Mouse (Mus musculus): ENCODE data around the gene Stk32b.

Stk32b gene

GRCm38 (mm10) chr5:37506880-37507519 is 210.0 kb downstream of the Stk32b start:
- DNase-seq, result no peak

DNA sequence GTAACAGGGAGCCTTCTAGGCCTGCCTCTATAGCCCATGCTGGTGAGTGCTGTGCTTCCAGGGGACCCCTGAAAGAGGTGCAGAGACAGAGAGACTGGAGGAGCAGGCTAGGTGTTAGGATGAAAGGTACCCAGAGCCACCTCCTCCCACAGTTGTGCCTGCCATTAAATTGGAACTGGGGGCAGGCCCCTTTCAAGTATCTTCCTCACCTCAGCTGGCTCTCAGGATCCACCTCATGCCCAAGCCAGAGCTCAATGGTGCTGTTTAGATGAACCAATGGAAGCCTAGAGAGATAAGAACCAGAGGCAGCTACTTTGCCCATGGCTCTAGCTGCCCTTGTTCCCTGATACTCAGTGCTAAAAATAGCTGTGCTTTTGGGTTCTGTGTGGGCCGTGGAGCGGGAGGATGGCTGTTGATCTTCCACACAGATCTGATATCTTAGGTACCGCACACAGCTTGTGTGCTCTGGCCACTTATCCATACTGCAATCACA is 221.9 kb downstream of the Stk32b start:
- DNase-seq, result no peak

DNA sequence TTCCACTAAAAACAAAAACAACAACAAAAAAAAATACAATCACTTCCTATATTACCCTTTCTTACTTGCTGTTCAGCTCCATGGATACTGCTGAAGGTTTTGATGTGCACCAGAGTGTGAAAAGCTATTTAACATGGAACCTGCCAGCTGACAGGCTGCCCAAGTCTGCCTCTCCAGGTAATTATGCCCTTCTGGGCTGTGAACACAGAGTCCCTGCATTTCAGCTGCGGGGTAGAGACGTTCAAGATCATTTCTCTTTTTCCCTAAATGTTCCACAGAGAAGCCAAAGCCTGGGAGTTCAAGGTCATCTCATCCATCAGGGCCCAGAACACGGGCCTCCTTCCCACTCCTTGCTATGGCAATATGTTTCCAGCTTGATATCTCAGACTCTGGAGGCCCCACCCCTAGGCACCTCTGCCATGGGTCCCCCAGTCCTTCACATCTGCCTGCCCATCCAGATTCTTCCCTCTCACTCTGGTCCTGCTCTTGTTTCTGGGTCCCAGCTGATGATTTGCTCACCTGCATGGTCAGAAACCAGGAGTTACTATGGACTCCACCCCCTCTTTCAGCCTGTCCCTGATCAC is 244.9 kb downstream of the Stk32b start:
- peak; percentile 13 for DNase-seq

DNA sequence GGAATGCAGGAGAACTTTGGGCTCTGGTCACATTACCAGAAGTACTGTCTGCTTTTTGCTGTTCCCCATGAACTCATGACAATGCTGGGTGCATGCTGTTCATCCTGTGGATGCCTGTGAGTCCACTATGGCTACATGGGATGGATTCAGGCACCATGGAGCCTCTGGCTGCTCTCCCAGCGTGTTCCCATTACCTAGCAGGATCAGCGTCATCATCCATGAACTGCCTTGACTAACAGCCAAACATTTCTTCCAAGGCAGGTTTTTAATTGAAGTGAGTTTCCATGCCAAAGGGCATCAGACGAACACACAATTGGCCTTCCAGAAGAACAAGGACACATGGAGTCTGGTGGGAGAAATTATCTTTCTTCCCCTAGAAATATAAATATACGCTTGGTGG is 245.4 kb downstream of the Stk32b start:
- no peak for DNase-seq

GRCm38 (mm10) chr5:37469031-37469430 is 247.9 kb downstream of the Stk32b start:
- DNase-seq, result no peak

GRCm38 (mm10) chr5:37467646-37468045 is 249.3 kb downstream of the Stk32b start:
- no peak for DNase-seq

DNA sequence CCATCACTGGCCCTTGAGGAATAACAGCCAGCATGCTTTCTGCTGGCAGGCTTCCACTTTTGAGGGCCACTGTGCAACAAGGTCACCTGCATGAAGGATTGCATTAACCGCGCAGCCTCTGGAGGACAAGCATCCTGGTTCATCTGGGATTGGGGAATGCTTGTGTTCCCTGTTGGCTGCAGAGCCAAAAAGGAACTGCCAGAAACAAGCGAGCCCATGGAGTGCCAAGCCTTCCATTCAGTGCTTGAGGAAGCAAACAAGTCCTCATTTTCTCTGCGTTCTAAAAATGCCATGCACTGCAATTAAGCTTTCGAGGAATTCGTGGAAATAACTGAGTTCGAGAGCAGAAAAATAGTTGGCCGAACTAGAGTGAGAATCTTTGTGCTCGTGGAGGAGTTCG is 251.5 kb downstream of the Stk32b start:
- no peak for DNase-seq

DNA sequence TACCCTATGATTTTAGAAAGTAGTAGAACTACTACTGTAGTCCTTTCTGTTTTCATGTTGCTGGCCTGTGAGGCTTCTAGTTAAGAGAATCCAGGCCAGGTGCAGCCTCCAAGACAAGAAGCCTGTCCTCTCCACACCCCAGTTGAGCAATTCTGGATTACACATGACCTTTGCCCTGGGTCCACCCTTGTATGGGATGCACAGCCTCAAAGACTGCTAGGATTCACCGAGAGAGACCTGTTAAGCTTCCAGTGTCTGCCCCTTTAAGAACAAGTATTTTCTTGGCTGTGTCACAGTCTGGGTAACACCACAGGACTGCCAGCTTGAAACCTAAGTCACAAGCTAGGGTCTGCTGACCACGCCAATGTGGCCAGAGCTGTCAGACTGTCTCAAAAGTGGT is 258.7 kb downstream of the Stk32b start:
- DNase-seq, result no peak

GRCm38 (mm10) chr5:37457831-37458230 is 259.1 kb downstream of the Stk32b start:
- peak; percentile 60 for DNase-seq

GRCm38 (mm10) chr5:37457191-37457590 is 259.8 kb downstream of the Stk32b start:
- peak; percentile 65 for DNase-seq

- peak; percentile 31 for DNase-seq
These were observed 260.4 kb downstream of the Stk32b start for GRCm38 (mm10) chr5:37456590-37456989.

- DNase-seq, result no peak
These were observed 269.4 kb downstream of the Stk32b start for GRCm38 (mm10) chr5:37447546-37447945.

GRCm38 (mm10) chr5:37442767-37443166 is 274.2 kb downstream of the Stk32b start:
- no peak for DNase-seq

- peak; percentile 12 for DNase-seq
These were observed 281.6 kb downstream of the Stk32b start for GRCm38 (mm10) chr5:37435417-37435816.

- DNase-seq, result no peak
These were observed 289.8 kb downstream of the Stk32b start for GRCm38 (mm10) chr5:37427210-37427609.

GRCm38 (mm10) chr5:37419028-37419427 is 297.9 kb downstream of the Stk32b start:
- no peak for DNase-seq

Data from liver (tissue).